Mouse (Mus musculus): ENCODE measurements around the gene Ckb.
"Not testable (repeated sequence)": the region's sequence is repeated elsewhere in the genome, so short reads cannot be mapped to it uniquely, and the experiment has no call there.

The Ckb gene

GRCm38 (mm10) chr12:111668457-111668912, 3.7 kb downstream of the Ckb start:
- DNase-seq: peak; percentile 93

- peak; percentile 28 for DNase-seq
Measured at GRCm38 (mm10) chr12:111667421-111667820, 4.7 kb downstream of the Ckb start.

DNA sequence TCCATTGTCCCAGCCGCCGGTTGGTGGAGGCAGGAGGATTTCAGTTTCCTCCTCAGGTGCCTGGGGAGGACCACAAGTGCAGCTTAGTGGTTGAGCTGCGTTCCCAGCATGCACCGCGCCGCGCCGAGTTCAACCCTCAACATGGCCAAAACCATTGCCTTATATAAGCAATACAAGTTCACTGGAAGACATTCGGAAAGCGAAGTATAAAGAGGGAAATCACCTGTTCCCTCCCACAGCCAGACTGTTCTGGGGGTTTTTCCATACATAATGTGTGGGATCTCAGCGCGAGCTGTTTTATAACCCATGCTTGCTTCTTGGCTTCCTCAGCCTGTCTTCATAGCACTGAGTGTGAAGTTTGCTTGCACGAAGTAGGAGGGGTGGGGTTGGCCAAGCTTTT, 5.8 kb downstream of the Ckb start:
- DNase-seq: no peak

- peak; percentile 26 for DNase-seq
Measured at GRCm38 (mm10) chr12:111665041-111665880, 6.9 kb downstream of the Ckb start.

DNA sequence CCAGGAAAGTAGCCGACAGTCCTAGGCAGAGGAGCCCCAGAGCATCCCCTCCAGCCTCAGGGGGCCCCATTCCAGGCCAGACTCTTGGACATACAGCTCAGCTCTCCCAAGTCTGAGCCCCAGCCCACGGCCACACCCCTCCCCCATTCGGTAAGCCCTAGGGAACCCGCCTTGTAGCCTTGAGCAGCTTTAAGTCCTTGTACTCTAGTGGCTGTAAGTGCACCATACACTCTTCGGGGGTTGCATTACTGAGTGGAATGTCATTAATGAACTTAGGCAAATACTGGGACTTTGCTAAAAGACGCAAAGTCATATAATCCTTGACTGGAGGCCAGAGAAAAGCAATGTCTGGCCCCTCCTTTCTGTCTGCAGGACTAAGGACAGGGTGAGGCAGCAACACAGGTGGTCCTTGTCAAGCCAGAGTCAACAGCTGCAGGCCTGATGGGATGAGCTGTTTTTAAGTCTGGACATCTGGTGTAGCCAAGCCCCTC, 7.9 kb downstream of the Ckb start:
- DNase-seq: peak; percentile 25

GRCm38 (mm10) chr12:111663228-111664143, 8.7 kb downstream of the Ckb start:
- no peak for DNase-seq

GRCm38 (mm10) chr12:111661554-111661953, 10.6 kb downstream of the Ckb start:
- not testable (repeated sequence) for DNase-seq

DNA sequence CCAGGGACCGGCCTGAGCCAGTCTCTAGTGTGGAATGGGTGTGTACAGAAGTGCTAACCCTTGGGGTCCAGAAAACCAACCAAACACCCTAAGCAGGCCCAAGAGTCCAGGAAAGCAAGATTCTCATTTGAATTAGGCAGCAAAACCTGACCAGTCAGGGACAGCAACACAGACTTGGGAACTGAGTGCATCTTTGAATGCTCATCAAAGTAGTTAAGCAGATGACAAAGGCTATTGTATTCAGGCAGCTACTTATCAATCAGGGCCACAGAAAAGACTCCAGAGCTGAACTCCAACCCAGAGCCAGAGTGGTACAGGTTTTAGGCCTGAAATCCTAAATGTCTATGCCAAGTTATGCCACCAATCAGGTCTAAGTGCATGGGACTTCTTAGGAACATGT, 11.5 kb downstream of the Ckb start:
- no peak for DNase-seq

DNA sequence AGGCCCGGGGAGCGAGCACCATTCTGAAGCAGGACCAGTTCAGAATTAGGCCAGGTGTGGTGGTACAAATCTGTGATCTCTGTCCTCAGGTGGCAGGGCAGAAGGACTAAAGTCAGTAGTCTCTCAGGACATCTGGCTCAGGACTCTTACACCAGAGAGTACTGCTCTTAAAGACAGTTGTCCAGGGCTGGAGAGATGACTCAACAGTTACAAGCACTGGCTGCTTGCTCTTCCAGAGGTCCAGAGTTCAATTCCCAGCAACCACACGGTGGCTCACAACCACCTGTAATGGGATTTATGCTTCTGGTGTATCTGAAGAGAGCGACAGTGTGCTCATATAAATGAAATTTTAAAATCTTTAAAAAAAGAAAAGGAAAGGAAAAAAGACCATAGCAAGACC, 12.8 kb downstream of the Ckb start:
- DNase-seq: no peak

DNA sequence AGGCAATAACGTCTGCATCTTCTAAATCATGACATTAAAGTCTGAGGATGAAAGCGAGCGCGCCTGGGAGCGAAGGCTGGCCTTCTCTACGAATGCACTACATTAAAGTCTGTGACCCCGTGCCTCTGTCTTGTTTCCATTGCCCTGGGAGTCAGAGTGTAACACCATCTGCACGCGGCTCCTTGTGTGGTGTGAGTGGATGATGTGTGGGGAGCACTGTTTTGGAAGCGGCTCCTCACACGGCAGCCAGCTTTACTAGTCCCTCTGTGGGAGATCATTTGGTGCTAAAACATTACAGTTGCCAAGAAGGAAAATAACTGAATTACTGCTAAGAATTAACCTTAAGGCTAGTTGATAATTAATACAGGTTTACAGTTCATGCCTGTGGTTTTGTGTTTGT, 16.4 kb downstream of the Ckb start:
- DNase-seq: no peak

GRCm38 (mm10) chr12:111653434-111653833, 18.7 kb downstream of the Ckb start:
- DNase-seq: peak; percentile 78

DNA sequence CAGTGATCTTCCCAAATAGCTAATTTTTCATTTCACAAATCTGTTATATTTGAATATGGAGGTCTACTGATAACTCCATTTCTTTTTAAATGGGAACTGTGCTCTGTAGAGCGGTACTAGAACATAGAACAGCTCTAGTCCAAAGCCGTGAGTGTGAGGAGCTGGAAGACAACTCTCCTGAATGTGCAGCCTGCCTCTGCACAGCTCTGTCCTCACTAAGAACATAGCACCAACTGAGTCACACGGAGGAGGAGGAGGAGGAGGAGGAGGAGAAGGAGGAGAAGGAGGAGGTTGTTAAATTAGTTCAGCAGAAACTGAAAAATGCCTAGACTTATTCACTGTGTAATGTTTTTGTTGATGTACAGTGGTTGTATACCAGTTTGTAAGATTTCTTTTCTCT, 19.2 kb downstream of the Ckb start:
- no peak for DNase-seq

DNA sequence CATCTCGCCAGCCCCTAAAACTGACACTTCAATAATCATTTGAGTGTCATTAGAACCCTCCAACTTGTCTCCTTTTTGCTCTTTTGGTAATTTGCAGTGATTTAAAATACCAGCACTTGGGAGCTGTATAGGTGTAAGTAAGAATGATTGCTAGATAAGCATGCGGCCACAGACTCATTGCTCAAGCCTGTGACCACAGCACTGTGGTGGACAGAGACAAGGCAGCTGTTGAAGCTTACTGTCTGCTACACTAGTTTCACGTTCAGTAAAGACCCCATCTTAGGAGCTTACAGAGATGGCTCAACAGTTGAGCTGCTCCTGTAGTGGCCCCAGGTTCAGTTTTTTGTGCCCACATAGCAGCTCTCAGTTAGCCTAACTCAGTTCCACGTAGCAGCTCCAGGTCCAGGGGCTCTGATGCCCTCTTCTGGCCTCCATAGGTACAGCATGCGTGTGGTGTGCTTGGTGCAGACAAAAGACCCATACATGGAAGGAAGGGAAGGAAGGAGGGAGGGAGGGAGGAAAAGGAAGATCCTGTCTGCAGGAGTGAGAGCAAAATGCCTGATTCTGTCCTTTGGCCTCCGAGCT, 24.0 kb downstream of the Ckb start:
- DNase-seq: peak; percentile 56

All from cerebellum, adult 11-12 months (tissue).